Mouse (Mus musculus) layer of hippocampus, postnatal 36 days (tissue): ENCODE measurements around the gene Sord. TPM values are rescaled to one million over a fixed set of nuclear protein-coding genes. Genes with fewer than 3 reads are reported as not detected.

Experiments
- DNase-seq, 2 experiments: peaks; one replicate each; pipeline ENCODE4 v3.0.0; 2022
- total RNA-seq, 2 experiments: library from RNA; stranded (reverse); gene quantifications; 2 replicates each; pipeline ENCODE4 v1.2.3; 2021

The Sord gene
- total RNA-seq, 2 experiments from 2014 or later = 15.9 to 18.5 TPM

- DNase-seq = no peak
Measured at GRCm38 (mm10) chr2:122302574-122303241, 68.2 kb downstream of the Sord start.

- no peak for DNase-seq
Measured at GRCm38 (mm10) chr2:122304544-122304943, 70.0 kb downstream of the Sord start.

GRCm38 (mm10) chr2:122305097-122305892 lies 70.7 kb downstream of the Sord start:
- DNase-seq = no peak

- DNase-seq = no peak
Measured at GRCm38 (mm10) chr2:122306184-122306583, 71.6 kb downstream of the Sord start.

GRCm38 (mm10) chr2:122309647-122310046 lies 75.1 kb downstream of the Sord start:
- no peak for DNase-seq

GRCm38 (mm10) chr2:122311561-122311960 lies 77.0 kb downstream of the Sord start:
- DNase-seq = no peak

- DNase-seq = no peak
Measured at GRCm38 (mm10) chr2:122312722-122313417, 78.3 kb downstream of the Sord start.

- no peak for DNase-seq
Measured at GRCm38 (mm10) chr2:122313536-122313935, 79.0 kb downstream of the Sord start, which contains the start of gene Duoxa1. TSS of gene Duoxa1 (minus strand) at chr2:122313730.

Other genes with a start within 250 kb of the Sord start
- 10 to 100 TPM; 18.4 TPM for gene Eif3j1, start 206.2 kb upstream of the Sord start, total RNA-seq
- gene Spg11, start 116.4 kb upstream of the Sord start, total RNA-seq = 10 to 100 TPM; 15.2 to 16.5 TPM
- 100 to 1,000 TPM in 1 of 2 experiments, 10 to 100 TPM in 1; 99.2 to 107 TPM for gene B2m, start 87.1 kb upstream of the Sord start, total RNA-seq
- gene Trim69, start 74.0 kb upstream of the Sord start, total RNA-seq = not detected
- under 1 TPM in 1 of 2 experiments, not detected in 1; 0.12 TPM for gene Patl2, start 48.6 kb upstream of the Sord start, total RNA-seq
- gene Terb2, start 48.5 kb upstream of the Sord start, total RNA-seq = not detected
- gene Duox2, start 63.7 kb downstream of the Sord start, total RNA-seq = under 1 TPM in 1 of 2 experiments, not detected in 1; 0.05 TPM
- gene Duoxa2, start 64.2 kb downstream of the Sord start, total RNA-seq = not detected
- not detected for gene Duoxa1, start 79.0 kb downstream of the Sord start, total RNA-seq
- not detected for gene Duox1, start 80.9 kb downstream of the Sord start, total RNA-seq
- gene Shf, start 134.4 kb downstream of the Sord start, total RNA-seq = 10 to 100 TPM; 56.6 to 60.0 TPM
- gene Slc28a2, start 191.7 kb downstream of the Sord start, total RNA-seq = not detected